Mouse (Mus musculus) C2C12 (cell line): ENCODE measurements around the gene Gm44790.

Experiments
- CEBPB ChIP-seq: IDR thresholded peaks from one replicate; pipeline ENCODE4 v1.6.1; 2011; ENCODE audit warnings: low read depth, mild to moderate bottlenecking, control low read depth, moderate library complexity
- CTCF ChIP-seq: IDR thresholded peaks from one replicate; pipeline ENCODE4 v1.5.1; 2011; ENCODE audit not compliant: control insufficient read depth, insufficient read depth, insufficient read length
- FOSL1 ChIP-seq: IDR thresholded peaks from one replicate; pipeline ENCODE4 v1.8.0; 2011; ENCODE audit warnings: mild to moderate bottlenecking, low read length; ENCODE audit not compliant: poor library complexity, insufficient read depth, severe bottlenecking
- MYOG ChIP-seq: IDR thresholded peaks from one replicate; pipeline ENCODE4 v1.6.1; 2011; ENCODE audit not compliant: control insufficient read depth, insufficient read length; ENCODE audit errors: extremely low read depth
- USF1 ChIP-seq: IDR thresholded peaks from one replicate; pipeline ENCODE4 v1.6.1; 2011; ENCODE audit warnings: low read depth, mild to moderate bottlenecking, control low read depth, moderate library complexity

DNA sequence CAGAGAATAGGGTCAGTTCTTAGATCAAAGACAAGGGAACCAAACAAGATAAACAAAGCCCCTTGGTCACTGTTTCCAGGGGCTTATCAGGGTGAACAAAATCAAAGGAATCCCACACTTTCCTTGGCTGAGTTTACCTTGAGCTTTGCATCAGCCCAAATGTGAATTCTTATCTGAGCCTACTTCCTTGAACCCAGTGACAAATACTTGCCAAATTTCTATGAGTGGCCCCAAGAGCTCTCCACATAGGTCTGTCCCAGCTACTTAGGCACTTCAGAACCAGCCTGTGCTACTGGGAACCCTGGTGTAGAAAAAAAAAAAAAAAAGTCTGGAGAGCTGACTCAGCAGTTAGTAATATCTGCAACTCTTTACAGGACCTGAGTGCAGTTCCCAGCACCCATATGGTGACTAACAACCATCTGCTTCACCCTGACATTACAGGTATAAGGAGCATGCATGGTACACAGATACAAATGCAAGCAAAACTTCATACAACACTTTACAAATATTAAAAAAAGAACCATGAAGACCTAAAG, 48.3 kb downstream of the Gm44790 start:
- TF ChIP-seq FOSL1 (no peak), CTCF (no peak), CEBPB (no peak), MYOG (no peak), USF1 (no peak)
